Mouse (Mus musculus) neural tube, embryonic 14.5 days (tissue): ENCODE results near the gene Cd101. TPM values are rescaled to one million over a fixed set of nuclear protein-coding genes. Genes with fewer than 3 reads are reported as not detected.

Experiments
- polyA plus RNA-seq: library from polyadenylated mRNA; unstranded; fragments of >200 nt; fragmentation: Nextera tagmentation; extraction: Ambion mirVana; gene quantifications from 2 replicates; pipeline ENCODE4 v1.2.1, GENCODE M21; 2014

Gene Cd101
- polyA plus RNA-seq, 1 experiment from 2014 or later, result 0.09 TPM

Other genes with a start within 250 kb of the Cd101 start
- not detected in 2 replicates for gene Vtcn1, start 204.1 kb downstream of the Cd101 start, polyA plus RNA-seq
- gene Trim45, start 107.4 kb downstream of the Cd101 start, polyA plus RNA-seq, result 3.8 and 4.9 TPM in 2 replicates
- gene Ttf2, start 59.9 kb downstream of the Cd101 start, polyA plus RNA-seq, result 3.3 and 4.3 TPM in 2 replicates
- gene Ptgfrn, start 80.7 kb upstream of the Cd101 start, polyA plus RNA-seq, result 4.4 and 4.7 TPM in 2 replicates